Mouse (Mus musculus) kidney, adult 2 months (tissue): ENCODE data around the gene Clint1.

ENCODE experiments used
- CTCF ChIP-seq: fragments of 200-500 bp; conservative IDR thresholded peaks from 2 replicates; pipeline ENCODE4 v1.5.1; 2011; ENCODE audit warnings: low read depth, mild to moderate bottlenecking, control low read depth, low read length, moderate library complexity, mixed read lengths; ENCODE audit not compliant: insufficient read depth, insufficient read length
- POLR2A ChIP-seq: fragments of 200-500 bp; IDR thresholded peaks from one replicate; pipeline ENCODE4 v1.6.1; 2011; ENCODE audit warnings: low read depth, low read length, control low read depth

DNA sequence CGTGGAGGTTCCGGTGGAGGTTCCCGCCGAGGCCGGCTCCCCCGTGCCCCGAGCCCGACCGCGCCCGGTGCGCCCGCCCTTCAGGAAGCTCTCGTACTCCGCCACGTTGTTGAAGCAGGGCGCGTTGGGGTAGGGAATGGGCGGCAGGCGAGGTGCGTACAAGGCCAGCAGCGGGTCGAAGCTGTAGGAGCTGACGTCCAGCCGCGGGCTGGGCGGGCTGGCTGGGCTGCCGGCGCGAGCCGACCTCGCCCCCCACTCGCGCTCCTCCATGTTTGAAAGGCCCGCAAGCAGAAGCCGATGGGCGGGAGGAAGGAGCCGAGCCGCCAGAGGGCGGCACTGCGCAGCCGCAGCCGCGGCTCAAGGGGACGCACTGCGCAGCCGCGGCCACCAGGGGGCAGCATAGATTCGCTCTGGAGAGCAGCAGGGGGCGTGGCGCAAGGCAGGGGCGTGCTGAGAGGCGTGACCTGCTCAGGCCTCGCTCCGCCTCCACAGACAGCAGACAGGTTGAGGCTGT is 92.8 kb downstream of the Clint1 start, which contains the start of gene Lsm11:
- TF ChIP-seq CTCF: peak; percentile 98
- no peak for TF ChIP-seq POLR2A
